Mouse (Mus musculus): ENCODE results near the gene Slc16a14.

Slc16a14 gene

GRCm38 (mm10) chr1:84866231-84866630, 68.7 kb downstream of the Slc16a14 start:
- no peak for DNase-seq

- DNase-seq: no peak
Observed at GRCm38 (mm10) chr1:84864645-84865044, 70.3 kb downstream of the Slc16a14 start.

GRCm38 (mm10) chr1:84861255-84861630, 73.7 kb downstream of the Slc16a14 start:
- DNase-seq: no peak

GRCm38 (mm10) chr1:84860360-84861254, 74.3 kb downstream of the Slc16a14 start:
- no peak for DNase-seq

- no peak for DNase-seq
Observed at GRCm38 (mm10) chr1:84859597-84859996, 75.3 kb downstream of the Slc16a14 start.
